Mouse (Mus musculus) T-helper 2 cell (primary cell): Measurements from ENCODE around the gene Slc44a2.

Experiments
- in situ Hi-C: fragments of 300-600 bp; cut with MboI, MseI; formaldehyde crosslinking; loops from one replicate; pipeline ENCODE4 v1.15.1; 2025; ENCODE audit warnings: high pct_unique_total_duplicates

Gene Slc44a2

GRCm38 (mm10) chr9:21332161-21333061, 11.9 kb downstream of the Slc44a2 start:
- in situ Hi-C loops, result no loop called here

DNA sequence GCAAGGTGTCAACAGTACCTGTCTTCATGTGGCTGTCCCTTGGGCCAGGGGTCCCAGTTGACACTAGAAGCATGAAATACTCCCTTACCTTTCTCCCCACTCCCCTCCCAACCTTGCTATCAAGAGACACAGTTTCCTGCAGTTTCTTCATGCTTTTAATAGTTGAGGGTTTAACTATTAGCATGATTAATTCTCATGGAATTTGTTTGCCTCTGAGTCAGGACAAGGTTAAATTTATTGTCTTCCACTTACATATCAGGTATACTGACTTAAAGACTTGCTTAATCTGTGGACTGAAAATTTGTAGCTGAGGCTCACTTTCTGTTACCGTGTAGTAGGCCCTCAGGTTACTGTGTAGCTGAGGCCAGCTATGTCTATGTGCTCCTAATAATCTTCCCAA, 13.0 kb downstream of the Slc44a2 start:
- in situ Hi-C loops, result no loop called here

DNA sequence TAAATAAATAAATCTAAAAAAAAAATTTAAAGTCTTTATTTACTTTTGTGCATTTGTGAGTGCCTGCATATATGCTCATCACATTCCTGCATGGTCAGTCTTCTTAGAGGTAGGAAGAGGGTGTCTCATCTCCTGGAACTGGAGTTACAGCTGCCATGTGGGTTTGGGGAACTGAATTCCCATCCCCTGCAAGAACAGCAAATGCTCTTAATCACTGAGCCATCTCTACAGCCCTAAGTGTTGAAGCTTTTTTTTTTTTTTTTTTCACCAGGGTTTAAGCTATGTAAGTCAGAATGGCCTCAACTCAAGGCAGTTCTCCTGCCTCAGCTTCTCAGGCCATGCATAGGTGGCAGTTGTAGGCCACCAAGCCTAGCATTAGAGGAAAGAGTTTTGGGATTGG, 14.2 kb downstream of the Slc44a2 start:
- in situ Hi-C loops, result no loop called here

DNA sequence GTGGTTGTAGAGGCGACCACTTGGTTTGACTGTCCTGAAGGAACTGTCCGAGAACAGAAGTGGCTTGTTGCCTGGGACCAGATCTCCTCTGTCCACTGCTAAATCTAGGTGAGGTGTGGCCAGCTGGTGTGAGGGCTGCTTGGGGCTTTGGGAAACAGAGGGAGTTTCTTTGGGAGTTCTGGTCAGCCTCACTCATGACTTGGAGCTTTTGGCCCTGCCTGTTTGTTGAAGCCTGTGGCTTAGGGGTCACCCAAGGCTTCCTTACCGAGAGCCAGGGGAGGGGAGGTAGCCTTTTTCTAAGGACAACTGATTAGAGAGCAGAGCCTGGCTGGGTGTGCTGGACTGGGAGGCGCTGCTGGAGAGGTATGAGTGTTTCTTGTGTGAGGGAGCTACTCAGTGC, 14.9 kb downstream of the Slc44a2 start:
- in situ Hi-C loops, result no loop called here

GRCm38 (mm10) chr9:21336491-21336890, 16.0 kb downstream of the Slc44a2 start:
- in situ Hi-C loops, result no loop called here

DNA sequence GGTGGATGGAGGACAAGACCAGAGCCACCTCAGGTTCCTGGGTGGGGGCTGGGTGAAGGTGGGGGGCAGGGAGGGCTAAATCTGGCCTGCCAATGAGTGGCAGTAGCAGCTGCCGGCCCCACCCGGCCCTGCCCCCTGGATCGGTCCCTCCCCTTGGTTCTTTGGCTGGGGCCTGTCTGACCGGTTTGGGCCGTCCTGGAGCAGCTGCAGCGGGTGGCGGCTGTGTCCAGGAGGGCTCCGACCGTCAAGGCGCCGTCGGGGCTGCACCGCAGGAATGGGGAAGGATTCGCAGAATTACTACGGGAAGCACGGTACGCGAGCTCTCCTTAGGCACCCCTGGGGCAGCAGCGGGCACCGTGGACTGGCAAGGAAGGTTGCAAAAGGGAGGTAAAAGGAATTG, 17.2 kb downstream of the Slc44a2 start:
- in situ Hi-C loops, result no loop called here

- in situ Hi-C loops, result no loop called here
Observed at GRCm38 (mm10) chr9:21340411-21340810, 19.9 kb downstream of the Slc44a2 start.

GRCm38 (mm10) chr9:21346627-21347365, 26.3 kb downstream of the Slc44a2 start:
- in situ Hi-C loops, result no loop called here

GRCm38 (mm10) chr9:21348152-21348551, 27.7 kb downstream of the Slc44a2 start:
- in situ Hi-C loops, result no loop called here

DNA sequence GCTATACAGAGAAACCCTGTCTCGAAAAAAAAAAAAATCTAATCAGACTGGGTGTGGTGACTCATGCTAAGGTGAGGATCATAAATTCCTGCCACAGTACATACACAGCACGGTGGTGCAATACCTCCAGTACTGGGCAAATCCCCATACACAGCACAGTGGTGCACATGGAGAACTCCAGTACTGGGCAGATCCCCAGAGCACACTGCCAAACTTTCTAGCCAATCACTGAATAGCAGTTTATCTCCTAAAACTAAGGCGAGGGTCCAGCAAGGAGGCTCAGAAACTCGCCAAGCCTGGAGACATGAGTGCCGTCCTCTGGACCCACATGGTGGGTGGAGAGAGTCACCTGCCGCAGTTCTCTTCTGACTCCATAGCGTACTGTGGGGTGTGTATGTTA, 30.7 kb downstream of the Slc44a2 start:
- in situ Hi-C loops, result loop anchor here (5.0 kb wide), 1 partner anchor 34 kb away; no protein-coding TSS in a partner anchor

DNA sequence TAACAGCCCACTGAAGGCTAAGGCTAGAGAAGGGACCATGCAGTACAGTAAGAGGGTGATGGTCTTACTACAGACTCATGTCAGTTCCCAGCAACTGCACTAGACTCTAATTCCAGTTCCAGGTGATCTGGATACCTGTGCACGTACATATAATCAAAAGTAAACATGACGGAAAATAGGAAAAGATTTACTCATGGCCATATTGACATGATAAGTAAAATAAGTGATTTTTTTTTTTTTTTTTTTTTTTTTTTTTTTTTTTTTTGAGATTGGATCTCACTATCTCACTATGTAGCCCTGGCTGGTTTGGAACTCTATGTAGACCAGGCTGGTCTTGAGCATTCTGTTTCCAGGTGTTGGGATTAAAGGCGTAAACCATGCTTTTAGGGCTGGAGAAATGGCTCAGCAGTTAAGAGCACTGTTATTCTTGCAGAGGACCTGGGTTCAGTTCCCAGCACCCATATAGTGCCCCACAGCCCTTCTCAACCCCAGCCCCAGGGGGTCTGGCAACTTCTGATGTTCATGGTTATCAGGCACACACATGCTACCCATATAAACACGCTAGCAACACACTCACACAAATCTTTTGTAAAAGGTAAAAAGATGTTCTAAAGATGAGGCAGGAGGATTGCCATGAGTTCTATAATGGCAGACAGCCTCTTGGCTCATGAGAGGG, 31.3 kb downstream of the Slc44a2 start:
- in situ Hi-C loops, result loop anchor here (5.0 kb wide), 1 partner anchor 35 kb away; no protein-coding TSS in a partner anchor

- in situ Hi-C loops, result loop anchor here (5.0 kb wide), 1 partner anchor 35 kb away; no protein-coding TSS in a partner anchor
Observed at GRCm38 (mm10) chr9:21352463-21353372, 32.2 kb downstream of the Slc44a2 start.

DNA sequence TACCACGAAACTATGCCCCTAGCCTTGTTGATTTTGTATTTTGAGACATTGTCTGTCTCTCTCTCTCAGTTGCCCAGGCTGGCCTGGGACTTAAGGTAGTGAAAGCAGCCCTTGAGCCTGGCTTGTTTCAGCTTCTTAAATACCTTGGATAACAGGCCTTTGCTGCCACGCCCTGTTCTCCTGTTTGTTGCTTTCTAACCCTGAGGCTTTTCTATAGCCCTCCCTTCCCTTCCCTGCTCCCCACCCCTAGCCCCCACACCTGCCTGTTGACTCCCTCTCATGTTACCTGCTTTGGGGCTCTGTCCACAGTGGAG, 32.8 kb downstream of the Slc44a2 start:
- in situ Hi-C loops, result loop anchor here (5.0 kb wide), 1 partner anchor 36 kb away; no protein-coding TSS in a partner anchor

DNA sequence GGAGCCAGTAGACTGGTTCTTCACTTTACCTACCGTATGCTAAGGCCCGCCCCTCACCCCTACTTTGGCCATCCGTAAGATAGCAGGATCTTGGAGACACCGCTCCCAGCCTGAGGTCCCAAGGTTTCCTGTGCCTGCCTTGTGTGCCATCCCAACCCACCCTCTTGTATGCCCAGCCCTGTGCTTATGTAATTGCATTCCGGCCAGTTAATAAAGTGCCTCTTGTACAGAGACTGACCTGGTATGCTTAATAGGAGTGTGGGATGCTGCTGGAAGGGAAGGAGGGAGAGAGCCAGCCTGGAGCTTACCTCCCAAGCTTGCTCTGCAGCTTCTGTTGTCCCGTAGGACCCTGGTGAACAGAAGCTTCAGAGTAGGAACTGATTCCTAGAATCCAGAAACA, 34.3 kb downstream of the Slc44a2 start:
- in situ Hi-C loops, result loop anchor here (5.0 kb wide), 1 partner anchor 37 kb away; no protein-coding TSS in a partner anchor

DNA sequence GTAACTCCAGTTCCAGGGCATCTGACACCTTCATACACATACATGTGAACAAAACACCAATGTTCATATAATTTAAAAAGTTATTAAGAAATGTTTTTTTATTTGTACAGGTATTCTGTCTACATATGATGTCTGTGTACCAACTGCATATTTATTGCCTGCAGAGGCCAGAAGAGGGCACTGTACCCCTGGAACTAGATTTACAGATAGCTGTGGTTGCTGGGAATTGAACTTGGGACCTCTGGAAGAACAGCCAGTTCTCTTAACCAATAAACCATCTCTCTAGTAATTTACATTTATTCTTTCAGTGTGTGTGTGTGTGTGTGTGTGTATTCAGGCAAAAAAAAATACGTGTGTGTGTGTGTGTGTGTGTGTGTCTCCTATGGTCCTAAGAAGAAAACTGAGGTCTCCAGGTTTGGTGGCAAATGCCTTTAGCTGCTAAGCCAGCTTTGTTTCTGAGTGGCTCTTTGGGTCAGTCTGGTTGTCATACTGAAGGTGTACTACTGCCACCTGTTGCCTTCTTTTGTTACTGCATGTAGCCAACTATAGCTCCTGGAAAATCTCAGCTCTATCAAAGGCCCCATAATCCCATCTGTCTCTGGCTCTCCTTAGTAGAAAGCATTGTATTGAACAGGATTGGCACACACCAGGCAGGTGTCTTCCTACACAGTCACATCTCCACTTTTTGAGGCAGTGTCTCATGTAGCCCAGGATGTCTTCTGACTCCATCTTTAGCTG, 36.7 kb downstream of the Slc44a2 start:
- in situ Hi-C loops, result no loop called here

DNA sequence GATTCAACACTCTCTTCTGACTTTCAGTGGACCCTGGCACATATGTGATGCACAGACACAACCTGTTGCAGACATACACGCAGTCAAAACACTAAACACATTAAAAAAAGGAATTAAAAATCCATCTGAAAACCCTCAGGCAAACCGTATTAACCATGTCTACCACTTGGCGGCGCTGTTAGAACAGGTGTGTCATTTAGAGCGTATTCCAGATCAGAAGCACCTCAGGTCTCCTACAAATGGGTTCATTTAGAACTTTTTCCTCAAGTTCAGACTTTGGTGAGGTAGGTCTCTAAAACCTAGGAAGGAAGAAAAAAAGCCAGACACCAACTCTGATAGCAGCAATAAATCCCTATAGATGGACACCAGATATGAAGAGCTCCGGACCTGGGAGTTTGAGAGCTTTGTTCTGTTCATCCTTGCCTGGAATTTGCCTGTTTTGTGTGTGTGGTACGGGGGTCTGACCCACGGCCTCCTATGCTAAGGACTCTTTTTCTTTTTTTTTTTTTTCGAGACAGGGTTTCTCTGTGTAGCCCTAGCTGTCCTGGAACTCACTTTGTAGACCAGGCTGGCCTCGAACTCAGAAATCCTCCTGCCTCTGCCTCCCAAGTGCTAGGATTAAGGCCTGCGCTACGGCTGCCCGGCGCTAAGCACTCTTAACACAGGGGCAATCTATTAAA, 46.2 kb downstream of the Slc44a2 start:
- in situ Hi-C loops, result loop anchor here (5.0 kb wide), 1 partner anchor 46 kb away; the partner anchor contains the start of gene Qtrt1

DNA sequence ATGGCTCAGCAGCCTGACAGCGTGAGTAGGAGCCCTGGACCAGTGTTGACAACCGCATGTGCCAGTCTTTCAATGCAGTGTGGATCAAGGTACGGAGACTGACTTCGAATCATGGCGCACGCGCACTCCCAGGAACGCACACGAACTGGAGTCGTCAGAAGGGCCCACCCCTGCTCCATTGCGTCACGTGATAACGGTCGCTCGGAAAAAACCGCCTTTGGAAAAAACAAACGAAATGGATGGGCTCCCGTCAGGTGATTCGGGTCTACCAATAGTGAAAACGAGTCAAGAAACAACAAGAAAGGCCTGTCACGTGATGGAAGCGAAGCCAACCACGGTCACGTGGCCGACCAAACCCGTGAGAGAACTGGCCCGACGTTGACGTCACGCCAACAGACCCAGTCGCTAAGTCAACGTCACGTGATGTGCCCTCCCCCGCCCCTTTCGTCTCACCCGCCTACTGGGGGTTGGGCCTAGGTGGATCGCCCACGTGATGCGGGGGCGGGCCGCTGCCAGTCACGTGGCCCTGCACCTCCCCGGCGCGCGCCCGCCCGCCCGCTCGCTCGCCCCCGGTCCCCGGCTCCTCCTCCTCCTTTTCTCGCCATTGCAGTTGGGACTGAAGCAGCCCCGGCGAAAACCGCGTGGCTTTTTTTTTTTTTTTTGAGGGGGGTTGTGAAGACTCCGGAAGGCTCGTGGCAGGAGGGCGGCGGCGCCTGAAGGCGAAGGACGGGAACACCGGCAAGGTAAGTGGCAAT, 47.0 kb downstream of the Slc44a2 start, which contains the start of gene Ilf3:
Gene Ilf3 (plus strand): TSS at position 515 of the 755 bp plus-strand sequence.
- in situ Hi-C loops, result loop anchor here (5.0 kb wide), 1 partner anchor 45 kb away; the partner anchor contains the start of gene Qtrt1

GRCm38 (mm10) chr9:21368131-21368584, 47.7 kb downstream of the Slc44a2 start:
- in situ Hi-C loops, result loop anchor here (5.0 kb wide), 1 partner anchor 44 kb away; the partner anchor contains the start of gene Qtrt1
